Mouse (Mus musculus): Measurements from ENCODE around the gene Ankub1. TPM values are rescaled to one million over a fixed set of nuclear protein-coding genes. Genes with fewer than 3 reads are reported as not detected.
A peak's percentile ranks its signal among the peaks of the same experiment; 100 is the strongest.

The Ankub1 gene
- not detected in 2 replicates for polyA plus RNA-seq (2015; fragmentation: Nextera tagmentation; extraction: Ambion mirVana)

DNA sequence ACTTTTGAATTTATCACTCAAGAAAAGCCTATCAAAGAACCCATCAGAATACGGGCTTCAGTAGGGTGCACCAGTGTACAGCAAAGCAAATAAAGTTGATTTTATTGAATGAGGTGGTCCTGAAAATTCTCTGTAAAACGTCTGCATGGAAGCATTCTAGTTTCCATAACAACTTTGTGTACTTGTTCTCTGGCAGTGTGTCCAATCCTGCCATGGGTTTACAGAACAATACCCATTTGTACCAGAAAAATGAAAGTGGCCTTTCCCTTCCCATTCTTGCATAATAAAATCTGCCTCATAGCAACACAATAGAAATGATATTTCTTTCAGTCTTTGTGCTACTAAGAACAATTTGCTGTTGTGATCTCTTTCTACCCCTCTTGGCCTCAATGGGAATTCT lies at the start of gene Ankub1:
TSS of gene Ankub1 (minus strand) at position 81 of the 400 bp plus-strand sequence.
- WGBS (ENCODE audit: insufficient replicate concordance), result 49% methylated on average over 2 of the region's 2 CpGs
- no peaks in the 10 kb centered on the region for H3K9me3 ChIP-seq (replicated peaks; ENCODE audit: control insufficient read depth, low read length)
- no peak for ATAC-seq (ENCODE audit: low read depth)

DNA sequence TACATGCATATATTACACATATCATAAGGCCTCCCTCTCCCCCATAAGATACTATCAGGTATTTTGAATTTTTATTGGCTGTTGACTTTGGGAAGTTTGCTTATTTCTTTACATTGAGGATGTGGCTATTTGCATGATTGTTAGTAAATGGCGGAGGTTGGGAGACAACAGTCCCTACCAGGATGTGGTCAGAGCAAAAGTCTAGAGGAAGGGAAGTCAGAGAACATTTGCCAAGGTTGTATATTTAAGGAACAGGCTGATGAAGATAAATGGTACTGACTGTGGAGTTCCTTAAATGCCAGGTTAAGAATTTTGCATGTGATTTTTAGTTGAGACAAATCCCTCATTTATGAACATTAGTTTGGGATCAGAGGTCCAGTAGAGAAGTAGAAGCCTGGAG lies 47.2 kb upstream of the Ankub1 start:
- ATAC-seq (ENCODE audit: low read depth), result no peak
- H3K4me3 ChIP-seq (ENCODE audit: low read depth, low read length), result no peak overlapping the region
- 42% methylated on average over 1 of the region's 1 CpGs for WGBS (ENCODE audit: insufficient replicate concordance)

More for the DNA sequence above, at the start of gene Ankub1:
- Histone ChIP-seq H3K36me3 (ENCODE audit: control insufficient read depth, insufficient read depth) (no peaks in the 10 kb centered on the region), H3K4me2 (ENCODE audit: low read depth, low read length) (no peak within 1 kb of the TSS), H3K27ac (ENCODE audit: low read length) (no peak within 1 kb of the TSS), H3K27me3 (ENCODE audit: control insufficient read depth, insufficient read depth, low read depth, low read length) (no peaks in the 10 kb centered on the region), H3K4me3 (ENCODE audit: low read depth, low read length) (no peak within 1 kb of the TSS), H3K4me1 (ENCODE audit: control insufficient read depth, low read depth, low read length) (no peaks in the 10 kb centered on the region; the same call in 1 of the 2 replicates), H3K9ac (ENCODE audit: low read depth, low read length) (no peak within 1 kb of the TSS)

DNA sequence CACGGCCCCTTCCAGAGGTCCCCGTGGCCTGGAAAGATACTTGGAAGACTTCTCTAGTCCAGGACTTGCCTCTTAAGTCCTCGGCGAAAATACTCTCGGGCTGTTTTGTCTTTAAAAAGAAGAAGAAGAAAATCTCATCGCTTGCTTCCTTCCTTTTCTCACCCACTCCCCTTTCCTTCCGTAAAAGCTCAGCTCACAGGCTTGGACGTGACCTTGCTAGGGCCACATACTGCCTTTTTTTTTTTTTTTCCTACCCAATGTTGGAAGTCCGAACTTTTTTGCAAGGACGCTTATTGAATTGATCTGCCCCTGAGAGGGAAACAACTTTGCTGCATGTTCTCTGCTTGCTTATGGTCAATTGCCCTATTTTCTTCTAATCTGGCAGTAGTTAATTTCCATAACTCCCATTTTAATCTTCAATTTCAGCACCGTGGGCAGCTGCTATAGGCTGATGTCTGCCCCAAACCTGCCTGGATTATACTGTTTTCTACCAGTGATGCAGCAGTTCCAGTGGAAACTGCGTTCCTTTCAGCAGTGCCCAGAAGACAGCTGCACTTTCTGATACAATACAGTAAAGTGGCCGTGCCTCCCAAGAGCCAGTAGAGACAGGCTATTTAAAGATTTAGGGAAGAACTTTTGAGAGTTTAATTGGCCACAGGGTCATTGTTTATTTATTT lies 44.0 kb upstream of the Ankub1 start:
- Histone ChIP-seq H3K4me2 (ENCODE audit: low read depth, low read length) (peak overlapping the region; percentile 83), H3K9me3 (replicated peaks; ENCODE audit: control insufficient read depth, low read length) (no peaks in the 10 kb centered on the region), H3K36me3 (ENCODE audit: control insufficient read depth, insufficient read depth) (no peaks in the 10 kb centered on the region), H3K4me3 (ENCODE audit: low read depth, low read length) (peak overlapping the region; percentile 88), H3K4me1 (ENCODE audit: control insufficient read depth, low read depth, low read length) (peaks cover 14% of the 10 kb centered on the region), H3K27ac (ENCODE audit: low read length) (peak overlapping the region; percentile 94), H3K27me3 (ENCODE audit: control insufficient read depth, insufficient read depth, low read depth, low read length) (no peaks in the 10 kb centered on the region), H3K9ac (ENCODE audit: low read depth, low read length) (peak overlapping the region; percentile 76)
- WGBS (ENCODE audit: insufficient replicate concordance), result 0% methylated on average over 13 of the region's 13 CpGs
- no peak for ATAC-seq (ENCODE audit: low read depth)

More for the DNA sequence above, 47.2 kb upstream of the Ankub1 start:
- Histone ChIP-seq H3K27me3 (ENCODE audit: control insufficient read depth, insufficient read depth, low read depth, low read length) (no peaks in the 10 kb centered on the region), H3K9me3 (replicated peaks; ENCODE audit: control insufficient read depth, low read length) (no peaks in the 10 kb centered on the region), H3K27ac (ENCODE audit: low read length) (no peak overlapping the region), H3K4me2 (ENCODE audit: low read depth, low read length) (no peak overlapping the region), H3K4me1 (ENCODE audit: control insufficient read depth, low read depth, low read length) (peaks cover 14% of the 10 kb centered on the region), H3K36me3 (ENCODE audit: control insufficient read depth, insufficient read depth) (no peaks in the 10 kb centered on the region), H3K9ac (ENCODE audit: low read depth, low read length) (no peak overlapping the region)

GRCm38 (mm10) chr3:57735511-57736370 lies 43.1 kb upstream of the Ankub1 start, which contains the start of gene Rnf13:
TSS of gene Rnf13 (plus strand) at chr3:57736062.
- H3K4me1 ChIP-seq (ENCODE audit: control insufficient read depth, low read depth, low read length), result peaks cover 14% of the 10 kb centered on the region
- no peaks in the 10 kb centered on the region for H3K36me3 ChIP-seq (ENCODE audit: control insufficient read depth, insufficient read depth)
- no peaks in the 10 kb centered on the region for H3K27me3 ChIP-seq (ENCODE audit: control insufficient read depth, insufficient read depth, low read depth, low read length)
- no peaks in the 10 kb centered on the region for H3K9me3 ChIP-seq (replicated peaks; ENCODE audit: control insufficient read depth, low read length)
- peak; percentile 93 for ATAC-seq (ENCODE audit: low read depth)
- H3K4me2 ChIP-seq (ENCODE audit: low read depth, low read length), result peak within 1 kb of the TSS; percentile 83
- WGBS (ENCODE audit: insufficient replicate concordance), result under 1% methylated on average over 59 of the region's 59 CpGs
- peak within 1 kb of the TSS; percentile 88 for H3K4me3 ChIP-seq (ENCODE audit: low read depth, low read length)
- peak within 1 kb of the TSS; percentile 94 for H3K27ac ChIP-seq (ENCODE audit: low read length)
- H3K9ac ChIP-seq (ENCODE audit: low read depth, low read length), result peak within 1 kb of the TSS; percentile 76

- H3K4me3 ChIP-seq (ENCODE audit: low read depth, low read length), result no peak overlapping the region
- no peak overlapping the region for H3K4me2 ChIP-seq (ENCODE audit: low read depth, low read length)
- H3K9me3 ChIP-seq (replicated peaks; ENCODE audit: control insufficient read depth, low read length), result no peaks in the 10 kb centered on the region
- H3K36me3 ChIP-seq (ENCODE audit: control insufficient read depth, insufficient read depth), result no peaks in the 10 kb centered on the region
- ATAC-seq (ENCODE audit: low read depth), result no peak
- H3K9ac ChIP-seq (ENCODE audit: low read depth, low read length), result no peak overlapping the region
- 68% methylated on average over 5 of the region's 5 CpGs for WGBS (ENCODE audit: insufficient replicate concordance)
- H3K4me1 ChIP-seq (ENCODE audit: control insufficient read depth, low read depth, low read length), result peaks cover 13% of the 10 kb centered on the region
- no peaks in the 10 kb centered on the region for H3K27me3 ChIP-seq (ENCODE audit: control insufficient read depth, insufficient read depth, low read depth, low read length)
- H3K27ac ChIP-seq (ENCODE audit: low read length), result no peak overlapping the region
These were observed 39.8 kb upstream of the Ankub1 start for GRCm38 (mm10) chr3:57732206-57732915.

DNA sequence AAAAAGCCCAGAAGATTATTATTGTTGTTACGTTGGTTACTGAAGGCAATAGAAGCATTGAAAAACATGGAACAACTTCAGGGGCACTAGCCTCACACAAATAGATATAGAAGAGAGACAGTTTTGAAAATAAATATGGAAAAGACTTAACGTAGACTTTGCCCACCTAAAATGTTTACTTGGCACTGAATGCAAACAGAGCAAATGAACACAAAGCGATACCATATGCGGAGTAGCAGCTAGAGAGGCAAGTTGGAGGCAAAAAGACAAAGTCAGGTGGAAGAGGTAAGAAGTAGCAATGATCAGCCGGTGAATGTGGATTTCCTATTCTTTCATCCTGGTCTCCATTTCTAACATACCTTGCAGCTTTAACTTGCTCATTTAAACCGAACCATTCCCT lies 21.6 kb upstream of the Ankub1 start:
- Histone ChIP-seq H3K4me3 (ENCODE audit: low read depth, low read length) (no peak overlapping the region), H3K27ac (ENCODE audit: low read length) (no peak overlapping the region), H3K4me2 (ENCODE audit: low read depth, low read length) (no peak overlapping the region), H3K4me1 (ENCODE audit: control insufficient read depth, low read depth, low read length) (no peaks in the 10 kb centered on the region), H3K36me3 (ENCODE audit: control insufficient read depth, insufficient read depth) (no peaks in the 10 kb centered on the region), H3K27me3 (ENCODE audit: control insufficient read depth, insufficient read depth, low read depth, low read length) (no peaks in the 10 kb centered on the region), H3K9ac (ENCODE audit: low read depth, low read length) (no peak overlapping the region), H3K9me3 (replicated peaks; ENCODE audit: control insufficient read depth, low read length) (no peaks in the 10 kb centered on the region)
- ATAC-seq (ENCODE audit: low read depth), result no peak
- WGBS (ENCODE audit: insufficient replicate concordance), result 62% methylated on average over 6 of the region's 6 CpGs

GRCm38 (mm10) chr3:57696779-57697178 lies 4.2 kb upstream of the Ankub1 start:
- Histone ChIP-seq H3K36me3 (ENCODE audit: control insufficient read depth, insufficient read depth) (no peaks in the 10 kb centered on the region), H3K27ac (ENCODE audit: low read length) (peak overlapping the region; percentile 84), H3K4me2 (ENCODE audit: low read depth, low read length) (no peak overlapping the region), H3K4me3 (ENCODE audit: low read depth, low read length) (no peak overlapping the region), H3K9ac (ENCODE audit: low read depth, low read length) (no peak overlapping the region), H3K27me3 (ENCODE audit: control insufficient read depth, insufficient read depth, low read depth, low read length) (no peaks in the 10 kb centered on the region), H3K9me3 (replicated peaks; ENCODE audit: control insufficient read depth, low read length) (no peaks in the 10 kb centered on the region), H3K4me1 (ENCODE audit: control insufficient read depth, low read depth, low read length) (no peaks in the 10 kb centered on the region; the same call in 1 of the 2 replicates)
- peak; percentile 92 for ATAC-seq (ENCODE audit: low read depth)
- 54% methylated on average over 9 of the region's 9 CpGs for WGBS (ENCODE audit: insufficient replicate concordance)

- Histone ChIP-seq H3K36me3 (ENCODE audit: control insufficient read depth, insufficient read depth) (no peaks in the 10 kb centered on the region), H3K9me3 (replicated peaks; ENCODE audit: control insufficient read depth, low read length) (no peaks in the 10 kb centered on the region), H3K27ac (ENCODE audit: low read length) (peak overlapping the region; percentile 84), H3K4me2 (ENCODE audit: low read depth, low read length) (no peak overlapping the region), H3K4me1 (ENCODE audit: control insufficient read depth, low read depth, low read length) (no peaks in the 10 kb centered on the region; the same call in 1 of the 2 replicates), H3K4me3 (ENCODE audit: low read depth, low read length) (no peak overlapping the region), H3K9ac (ENCODE audit: low read depth, low read length) (no peak overlapping the region), H3K27me3 (ENCODE audit: control insufficient read depth, insufficient read depth, low read depth, low read length) (no peaks in the 10 kb centered on the region)
- ATAC-seq (ENCODE audit: low read depth), result peak; percentile 37
- WGBS (ENCODE audit: insufficient replicate concordance), result 48% methylated on average over 4 of the region's 4 CpGs
These were observed 3.6 kb upstream of the Ankub1 start for GRCm38 (mm10) chr3:57696249-57696648.
